Mouse (Mus musculus) spleen, adult 2 months (tissue): ENCODE measurements at regions not wholly inside any gene's neighbourhood (a gene's known extent, or its start where the extent isn't known, plus 50 kb on each side); places are given as distances from the start of the nearest gene placed in this dataset.

Experiments used
- CTCF ChIP-seq: fragments of 200-500 bp; IDR thresholded peaks from 2 replicates; pipeline ENCODE4 v1.5.1; 2011; ENCODE audit warnings: mild to moderate bottlenecking, inconsistent platforms; ENCODE audit not compliant: insufficient read depth, insufficient read length, insufficient replicate concordance; ENCODE audit errors: extremely low read depth
- POLR2A ChIP-seq: fragments of 200-500 bp; IDR thresholded peaks from 2 replicates; pipeline ENCODE4 v1.6.1; 2011; ENCODE audit warnings: low read depth, low read length, inconsistent platforms

GRCm38 (mm10) chr17:31747563-31747962 lies 70.0 kb downstream of the Cryaa start:
- TF ChIP-seq POLR2A (no peak), CTCF (no peak)
